Mouse (Mus musculus): ENCODE data around the gene Gjb2. TPM values are rescaled to one million over a fixed set of nuclear protein-coding genes. Genes with fewer than 3 reads are reported as not detected.

Gene Gjb2
- 4.9 and 6.1 TPM in 2 replicates for polyA plus RNA-seq (2012; rRNA removed)

- Histone ChIP-seq H3K27ac (ENCODE audit: control insufficient read depth, insufficient read depth, low read length) (no peak within 1 kb of the TSS), H3K27me3 (ENCODE audit: control insufficient read depth, insufficient read depth, low read length) (no peaks in the 10 kb centered on the region; the same call in 1 of the 2 replicates), H3K4me3 (ENCODE audit: control insufficient read depth, insufficient read depth, low read length) (peak within 1 kb of the TSS; percentile 35), H3K4me1 (replicated peaks; ENCODE audit: control insufficient read depth, insufficient read depth, low read length) (0 out of 2 replicates have a peak, but pooled peaks cover 3% of the 10 kb centered on the region), H3K36me3 (ENCODE audit: control insufficient read depth, insufficient read depth, low read length) (no peaks in the 10 kb centered on the region)
- DNase-seq, result peak; percentile 6
- WGBS, result 1% methylated on average over 101 of the region's 101 CpGs
- TF ChIP-seq CTCF (IDR thresholded peaks at IDR 0.05; ENCODE audit: borderline replicate concordance, control insufficient read depth, extremely low read depth, insufficient read depth, low read length, poor library complexity) (no peak), POLR2A (IDR thresholded peaks at IDR 0.05; ENCODE audit: control insufficient read depth, extremely low read depth, insufficient read depth, low read length, poor library complexity) (no peak)
Measured at GRCm38 (mm10) chr14:57104106-57105023, at the start of gene Gjb2. Gene Gjb2 (minus strand): TSS chr14:57104702.

GRCm38 (mm10) chr14:57145741-57146140 is 41.2 kb upstream of the Gjb2 start:
- TF ChIP-seq POLR2A (IDR thresholded peaks at IDR 0.05; ENCODE audit: control insufficient read depth, extremely low read depth, insufficient read depth, low read length, poor library complexity) (no peak), CTCF (IDR thresholded peaks at IDR 0.05; ENCODE audit: borderline replicate concordance, control insufficient read depth, extremely low read depth, insufficient read depth, low read length, poor library complexity) (no peak)
- H3K36me3 ChIP-seq (ENCODE audit: control insufficient read depth, insufficient read depth, low read length), result no peaks in the 10 kb centered on the region
- no peaks in the 10 kb centered on the region for H3K4me1 ChIP-seq (replicated peaks; ENCODE audit: control insufficient read depth, insufficient read depth, low read length)
- no peak overlapping the region for H3K4me3 ChIP-seq (ENCODE audit: control insufficient read depth, insufficient read depth, low read length)
- no peak overlapping the region for H3K27ac ChIP-seq (ENCODE audit: control insufficient read depth, insufficient read depth, low read length)
- 69% methylated on average over 4 of the region's 4 CpGs for WGBS
- no peaks in the 10 kb centered on the region for H3K27me3 ChIP-seq (ENCODE audit: control insufficient read depth, insufficient read depth, low read length)
- DNase-seq, result no peak

- 84% methylated on average over 8 of the region's 8 CpGs for WGBS
- Histone ChIP-seq H3K36me3 (ENCODE audit: control insufficient read depth, insufficient read depth, low read length) (no peaks in the 10 kb centered on the region), H3K27ac (ENCODE audit: control insufficient read depth, insufficient read depth, low read length) (no peak overlapping the region), H3K4me3 (ENCODE audit: control insufficient read depth, insufficient read depth, low read length) (no peak overlapping the region), H3K27me3 (ENCODE audit: control insufficient read depth, insufficient read depth, low read length) (peaks cover 4% of the 10 kb centered on the region; the same call in 1 of the 2 replicates), H3K4me1 (replicated peaks; ENCODE audit: control insufficient read depth, insufficient read depth, low read length) (no peaks in the 10 kb centered on the region)
- TF ChIP-seq CTCF (IDR thresholded peaks at IDR 0.05; ENCODE audit: borderline replicate concordance, control insufficient read depth, extremely low read depth, insufficient read depth, low read length, poor library complexity) (no peak), POLR2A (IDR thresholded peaks at IDR 0.05; ENCODE audit: control insufficient read depth, extremely low read depth, insufficient read depth, low read length, poor library complexity) (no peak)
- DNase-seq, result no peak
Measured at GRCm38 (mm10) chr14:57135265-57135664, 30.8 kb upstream of the Gjb2 start.

- no peak for DNase-seq
- no peaks in the 10 kb centered on the region for H3K36me3 ChIP-seq (ENCODE audit: control insufficient read depth, insufficient read depth, low read length)
- no peak within 1 kb of the TSS for H3K4me3 ChIP-seq (ENCODE audit: control insufficient read depth, insufficient read depth, low read length)
- TF ChIP-seq CTCF (IDR thresholded peaks at IDR 0.05; ENCODE audit: borderline replicate concordance, control insufficient read depth, extremely low read depth, insufficient read depth, low read length, poor library complexity) (no peak), POLR2A (IDR thresholded peaks at IDR 0.05; ENCODE audit: control insufficient read depth, extremely low read depth, insufficient read depth, low read length, poor library complexity) (no peak)
- H3K27ac ChIP-seq (ENCODE audit: control insufficient read depth, insufficient read depth, low read length), result no peak within 1 kb of the TSS
- H3K27me3 ChIP-seq (ENCODE audit: control insufficient read depth, insufficient read depth, low read length), result peaks cover 4% of the 10 kb centered on the region; the same call in 1 of the 2 replicates
- no peaks in the 10 kb centered on the region for H3K4me1 ChIP-seq (replicated peaks; ENCODE audit: control insufficient read depth, insufficient read depth, low read length)
- 7% methylated on average over 33 of the region's 33 CpGs for WGBS
Measured at GRCm38 (mm10) chr14:57133161-57133661, 28.7 kb upstream of the Gjb2 start, which contains the start of gene Gjb6. Gene Gjb6 (minus strand): TSS chr14:57133611.

- Histone ChIP-seq H3K27me3 (ENCODE audit: control insufficient read depth, insufficient read depth, low read length) (0 out of 2 replicates have a peak, but pooled peaks cover 1% of the 10 kb centered on the region), H3K27ac (ENCODE audit: control insufficient read depth, insufficient read depth, low read length) (no peak overlapping the region)
- WGBS, result 79% methylated on average over 4 of the region's 4 CpGs
Measured at GRCm38 (mm10) chr14:57127383-57127782, 22.9 kb upstream of the Gjb2 start.

GRCm38 (mm10) chr14:57122295-57122694 is 17.8 kb upstream of the Gjb2 start:
- Histone ChIP-seq H3K4me3 (ENCODE audit: control insufficient read depth, insufficient read depth, low read length) (no peak overlapping the region), H3K27ac (ENCODE audit: control insufficient read depth, insufficient read depth, low read length) (no peak overlapping the region), H3K27me3 (ENCODE audit: control insufficient read depth, insufficient read depth, low read length) (no peaks in the 10 kb centered on the region), H3K4me1 (replicated peaks; ENCODE audit: control insufficient read depth, insufficient read depth, low read length) (no peaks in the 10 kb centered on the region), H3K36me3 (ENCODE audit: control insufficient read depth, insufficient read depth, low read length) (no peaks in the 10 kb centered on the region)
- WGBS, result 91% methylated on average over 7 of the region's 7 CpGs
- DNase-seq, result no peak
- TF ChIP-seq POLR2A (IDR thresholded peaks at IDR 0.05; ENCODE audit: control insufficient read depth, extremely low read depth, insufficient read depth, low read length, poor library complexity), result no peak
- no peak for TF ChIP-seq CTCF (IDR thresholded peaks at IDR 0.05; ENCODE audit: borderline replicate concordance, control insufficient read depth, extremely low read depth, insufficient read depth, low read length, poor library complexity)

More at GRCm38 (mm10) chr14:57127383-57127782, 22.9 kb upstream of the Gjb2 start:
- TF ChIP-seq CTCF (IDR thresholded peaks at IDR 0.05; ENCODE audit: borderline replicate concordance, control insufficient read depth, extremely low read depth, insufficient read depth, low read length, poor library complexity) (no peak), POLR2A (IDR thresholded peaks at IDR 0.05; ENCODE audit: control insufficient read depth, extremely low read depth, insufficient read depth, low read length, poor library complexity) (no peak)
- H3K36me3 ChIP-seq (ENCODE audit: control insufficient read depth, insufficient read depth, low read length), result no peaks in the 10 kb centered on the region
- H3K4me1 ChIP-seq (replicated peaks; ENCODE audit: control insufficient read depth, insufficient read depth, low read length), result no peaks in the 10 kb centered on the region
- no peak overlapping the region for H3K4me3 ChIP-seq (ENCODE audit: control insufficient read depth, insufficient read depth, low read length)
- no peak for DNase-seq
